Mouse (Mus musculus): Measurements from ENCODE around the gene Pcsk2. TPM values are rescaled to one million over a fixed set of nuclear protein-coding genes. Genes with fewer than 3 reads are reported as not detected.

The Pcsk2 gene
- polyA plus RNA-seq, 1 experiment, result 0.29 TPM

DNA sequence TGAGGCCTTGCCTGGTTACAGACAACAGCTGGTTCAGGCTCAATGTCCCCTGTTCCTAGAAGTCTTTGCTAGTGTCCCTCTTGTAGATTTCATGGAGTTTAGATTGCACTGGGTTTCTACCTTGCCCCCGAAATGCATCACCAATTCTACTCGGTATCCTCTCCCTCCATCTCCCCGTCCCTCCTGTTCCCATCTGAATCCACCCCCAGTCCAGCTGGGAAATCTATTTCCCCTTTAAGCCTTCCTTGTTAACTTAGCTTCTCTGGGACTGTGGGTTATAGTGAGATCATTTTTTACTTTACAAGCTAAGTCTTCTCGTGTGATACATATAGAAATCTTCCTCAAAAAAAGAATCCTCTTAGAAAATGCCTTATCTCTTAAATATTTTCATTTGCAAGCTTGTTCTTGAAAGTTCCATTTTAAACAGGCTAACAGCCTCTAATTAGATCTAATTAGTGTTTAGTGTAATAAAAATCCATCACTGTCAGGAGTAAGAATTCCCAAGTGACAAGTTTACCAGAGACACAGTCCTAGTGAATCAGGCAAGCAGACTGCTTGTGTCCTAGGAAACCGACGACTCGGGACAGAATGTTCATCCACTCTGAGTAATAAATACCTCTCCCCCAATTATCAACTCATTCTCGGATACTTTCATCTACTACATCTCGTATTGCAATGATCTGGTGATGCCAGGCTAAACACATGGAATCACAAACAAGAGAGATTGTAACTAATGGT is 206.3 kb downstream of the Pcsk2 start:
- H3K4me3 ChIP-seq (ENCODE audit: low read depth, low read length), result no peak overlapping the region
- no peaks in the 10 kb centered on the region for H3K4me1 ChIP-seq (ENCODE audit: control insufficient read depth, insufficient read depth, insufficient read length, low read length)
- no peak overlapping the region for H3K27ac ChIP-seq (ENCODE audit: insufficient read depth, low read depth, low read length)
- 42% methylated on average over 9 of the region's 9 CpGs for WGBS
- H3K36me3 ChIP-seq (ENCODE audit: control insufficient read depth, insufficient read depth, low read length), result no peaks in the 10 kb centered on the region
- no peak for TF ChIP-seq CTCF (IDR thresholded peaks at IDR 0.05; ENCODE audit: extremely low read depth, insufficient read length, insufficient replicate concordance, low read depth, low read length)
- TF ChIP-seq POLR2A (IDR thresholded peaks at IDR 0.05; ENCODE audit: low read depth, low read length), result no peak
- H3K27me3 ChIP-seq (ENCODE audit: control insufficient read depth, insufficient read depth, low read length), result no peaks in the 10 kb centered on the region

DNA sequence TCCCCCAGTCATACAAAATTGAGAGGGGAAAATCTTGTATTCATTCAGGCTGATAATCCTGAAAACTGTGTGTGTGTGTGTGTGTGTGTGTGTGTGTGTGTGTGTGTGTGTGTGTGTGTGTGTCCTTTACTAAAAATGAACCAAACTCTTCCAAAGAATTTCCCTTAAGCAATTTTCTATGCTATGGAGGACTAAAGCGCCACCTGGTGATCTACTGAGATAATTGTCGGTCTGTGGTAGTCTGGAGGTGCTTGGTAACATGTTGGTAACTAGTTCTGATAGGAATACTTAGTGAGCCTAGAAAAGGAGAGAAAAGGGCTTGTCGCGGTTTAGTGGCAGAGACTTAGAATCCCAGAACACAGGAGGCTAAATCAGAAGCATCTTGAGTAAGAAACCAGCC is 230.5 kb downstream of the Pcsk2 start:
- 17% methylated on average over 4 of the region's 4 CpGs for WGBS
- TF ChIP-seq POLR2A (IDR thresholded peaks at IDR 0.05; ENCODE audit: low read depth, low read length), result no peak
- no peak for TF ChIP-seq CTCF (IDR thresholded peaks at IDR 0.05; ENCODE audit: extremely low read depth, insufficient read length, insufficient replicate concordance, low read depth, low read length)
- Histone ChIP-seq H3K4me3 (ENCODE audit: low read depth, low read length) (no peak overlapping the region), H3K27me3 (ENCODE audit: control insufficient read depth, insufficient read depth, low read length) (no peaks in the 10 kb centered on the region), H3K27ac (ENCODE audit: insufficient read depth, low read depth, low read length) (no peak overlapping the region), H3K4me1 (ENCODE audit: control insufficient read depth, insufficient read depth, insufficient read length, low read length) (no peaks in the 10 kb centered on the region), H3K36me3 (ENCODE audit: control insufficient read depth, insufficient read depth, low read length) (no peaks in the 10 kb centered on the region)

DNA sequence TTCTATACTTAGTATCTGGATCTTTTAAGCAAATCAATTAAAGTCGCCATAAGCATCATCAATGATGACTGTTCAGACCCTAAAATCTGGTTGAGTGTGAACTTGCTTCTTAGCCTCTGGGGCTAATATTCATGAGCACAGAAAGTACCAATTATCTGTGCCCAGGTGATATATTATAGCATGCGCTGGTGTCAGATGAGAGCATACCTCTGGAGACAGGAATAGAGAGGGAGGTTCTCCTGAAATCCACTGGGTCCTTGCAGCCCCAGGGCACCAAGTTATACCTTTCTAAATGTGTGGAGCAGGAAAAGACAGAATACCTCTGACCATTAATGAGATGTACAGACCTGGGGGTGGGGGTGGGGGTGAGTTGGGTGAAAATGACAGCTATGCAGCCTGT is 234.4 kb downstream of the Pcsk2 start:
- Histone ChIP-seq H3K27me3 (ENCODE audit: control insufficient read depth, insufficient read depth, low read length) (no peaks in the 10 kb centered on the region), H3K4me1 (ENCODE audit: control insufficient read depth, insufficient read depth, insufficient read length, low read length) (no peaks in the 10 kb centered on the region), H3K36me3 (ENCODE audit: control insufficient read depth, insufficient read depth, low read length) (no peaks in the 10 kb centered on the region), H3K27ac (ENCODE audit: insufficient read depth, low read depth, low read length) (no peak overlapping the region), H3K4me3 (ENCODE audit: low read depth, low read length) (no peak overlapping the region)
- 77% methylated on average over 2 of the region's 2 CpGs for WGBS
- TF ChIP-seq POLR2A (IDR thresholded peaks at IDR 0.05; ENCODE audit: low read depth, low read length) (no peak), CTCF (IDR thresholded peaks at IDR 0.05; ENCODE audit: extremely low read depth, insufficient read length, insufficient replicate concordance, low read depth, low read length) (no peak)

DNA sequence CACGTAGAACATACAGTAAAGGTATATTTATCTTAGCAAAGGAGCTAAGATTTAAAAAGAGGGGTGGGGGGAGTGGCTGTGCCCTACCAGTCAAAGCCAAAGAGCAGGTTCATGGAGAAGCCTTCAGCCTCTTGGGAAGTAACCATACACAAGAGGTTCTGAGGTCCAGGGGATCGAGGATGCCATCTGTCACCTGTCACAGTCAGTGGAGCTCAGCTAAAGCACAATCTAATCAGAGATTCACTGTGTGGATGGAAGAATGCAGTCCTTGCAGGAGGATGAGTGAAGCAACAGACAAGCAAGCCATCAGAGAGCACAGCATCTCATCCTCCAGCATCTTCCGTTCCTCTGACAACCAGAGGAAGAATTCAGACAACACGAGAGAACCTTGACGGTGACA is 244.0 kb downstream of the Pcsk2 start:
- no peaks in the 10 kb centered on the region for H3K4me1 ChIP-seq (ENCODE audit: control insufficient read depth, insufficient read depth, insufficient read length, low read length)
- H3K27me3 ChIP-seq (ENCODE audit: control insufficient read depth, insufficient read depth, low read length), result no peaks in the 10 kb centered on the region
- H3K27ac ChIP-seq (ENCODE audit: insufficient read depth, low read depth, low read length), result no peak overlapping the region
- WGBS, result 82% methylated on average over 5 of the region's 5 CpGs
- no peaks in the 10 kb centered on the region for H3K36me3 ChIP-seq (ENCODE audit: control insufficient read depth, insufficient read depth, low read length)
- H3K4me3 ChIP-seq (ENCODE audit: low read depth, low read length), result no peak overlapping the region
- TF ChIP-seq CTCF (IDR thresholded peaks at IDR 0.05; ENCODE audit: extremely low read depth, insufficient read length, insufficient replicate concordance, low read depth, low read length) (no peak), POLR2A (IDR thresholded peaks at IDR 0.05; ENCODE audit: low read depth, low read length) (no peak)

DNA sequence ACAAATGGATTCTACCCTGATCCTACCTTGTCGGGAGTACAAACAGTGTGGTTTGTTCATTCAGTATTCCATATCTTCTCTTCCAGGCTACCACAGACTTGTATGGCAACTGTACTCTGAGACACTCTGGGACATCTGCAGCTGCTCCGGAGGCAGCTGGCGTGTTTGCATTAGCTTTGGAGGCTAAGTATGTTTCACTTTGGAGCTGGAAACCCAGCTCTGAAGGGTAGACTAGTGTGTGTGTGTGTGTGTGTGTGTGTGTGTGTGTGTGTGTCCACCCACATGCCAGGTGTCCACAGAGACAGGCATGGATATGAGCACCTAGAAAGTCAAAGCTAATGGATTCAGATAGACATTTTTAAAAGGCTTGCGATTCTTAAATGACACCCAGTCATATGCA is 249.9 kb downstream of the Pcsk2 start:
- no peaks in the 10 kb centered on the region for H3K27me3 ChIP-seq (ENCODE audit: control insufficient read depth, insufficient read depth, low read length)
- no peaks in the 10 kb centered on the region for H3K36me3 ChIP-seq (ENCODE audit: control insufficient read depth, insufficient read depth, low read length)
- H3K4me3 ChIP-seq (ENCODE audit: low read depth, low read length), result no peak overlapping the region
- no peak for TF ChIP-seq POLR2A (IDR thresholded peaks at IDR 0.05; ENCODE audit: low read depth, low read length)
- H3K4me1 ChIP-seq (ENCODE audit: control insufficient read depth, insufficient read depth, insufficient read length, low read length), result no peaks in the 10 kb centered on the region
- no peak overlapping the region for H3K27ac ChIP-seq (ENCODE audit: insufficient read depth, low read depth, low read length)
- WGBS, result 74% methylated on average over 4 of the region's 4 CpGs

DNA sequence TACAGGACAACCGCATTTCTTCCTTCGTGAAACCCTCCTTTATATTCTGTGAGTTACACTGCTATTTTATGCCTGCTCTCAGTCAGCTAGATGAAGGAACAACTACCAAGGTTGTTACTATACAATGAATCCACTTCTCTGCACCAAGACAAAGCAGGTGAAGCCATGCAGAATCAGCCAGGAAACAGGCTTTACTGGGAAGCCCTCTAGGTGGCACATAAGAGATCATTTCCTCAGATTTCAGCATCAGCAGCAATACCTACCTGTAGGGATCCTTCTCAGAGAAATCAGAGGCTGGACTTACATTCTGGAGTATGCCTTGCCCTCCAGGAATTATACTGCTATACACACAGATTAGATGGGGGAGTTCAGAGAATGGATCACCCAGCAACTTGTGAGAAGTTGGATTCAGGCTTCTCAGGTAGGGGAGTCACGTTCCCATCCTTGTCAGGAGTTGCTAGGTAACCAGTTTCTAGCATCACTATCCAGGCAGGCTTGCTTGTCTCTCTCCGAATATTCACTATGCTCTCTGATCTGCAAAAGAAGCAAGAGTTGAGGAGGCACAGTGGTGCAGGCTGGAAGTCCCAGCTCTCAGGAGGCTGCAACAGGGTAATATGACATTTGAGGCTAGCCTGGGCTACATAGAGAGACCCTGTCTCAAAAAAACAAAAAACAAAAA is 250.5 kb downstream of the Pcsk2 start:
- Histone ChIP-seq H3K4me3 (ENCODE audit: low read depth, low read length) (no peak overlapping the region), H3K36me3 (ENCODE audit: control insufficient read depth, insufficient read depth, low read length) (no peaks in the 10 kb centered on the region), H3K4me1 (ENCODE audit: control insufficient read depth, insufficient read depth, insufficient read length, low read length) (no peaks in the 10 kb centered on the region), H3K27me3 (ENCODE audit: control insufficient read depth, insufficient read depth, low read length) (no peaks in the 10 kb centered on the region), H3K27ac (ENCODE audit: insufficient read depth, low read depth, low read length) (no peak overlapping the region)
- no peak for TF ChIP-seq CTCF (IDR thresholded peaks at IDR 0.05; ENCODE audit: extremely low read depth, insufficient read length, insufficient replicate concordance, low read depth, low read length)
- no peak for TF ChIP-seq POLR2A (IDR thresholded peaks at IDR 0.05; ENCODE audit: low read depth, low read length)
- 61% methylated on average over 4 of the region's 4 CpGs for WGBS

DNA sequence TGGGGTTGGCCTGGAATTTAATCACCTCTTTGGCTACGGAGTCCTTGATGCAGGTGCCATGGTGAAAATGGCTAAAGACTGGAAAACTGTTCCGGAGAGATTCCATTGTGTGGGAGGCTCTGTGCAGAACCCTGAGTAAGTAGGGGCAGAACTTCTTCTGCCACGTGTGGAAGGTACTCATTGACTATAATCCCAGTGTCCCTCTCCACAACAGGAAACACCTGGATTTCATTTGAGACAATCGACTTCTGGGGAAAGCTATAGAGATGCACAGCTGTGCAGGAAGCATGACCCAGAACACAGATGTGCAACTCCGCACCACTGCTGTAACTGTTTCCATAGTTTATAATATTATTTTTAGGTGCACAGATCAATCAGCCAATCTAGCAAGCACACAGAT is 255.1 kb downstream of the Pcsk2 start:
- Histone ChIP-seq H3K27me3 (ENCODE audit: control insufficient read depth, insufficient read depth, low read length) (no peaks in the 10 kb centered on the region), H3K4me1 (ENCODE audit: control insufficient read depth, insufficient read depth, insufficient read length, low read length) (no peaks in the 10 kb centered on the region), H3K27ac (ENCODE audit: insufficient read depth, low read depth, low read length) (no peak overlapping the region), H3K4me3 (ENCODE audit: low read depth, low read length) (no peak overlapping the region), H3K36me3 (ENCODE audit: control insufficient read depth, insufficient read depth, low read length) (no peaks in the 10 kb centered on the region)
- 73% methylated on average over 5 of the region's 5 CpGs for whole genome bisulfite sequencing
- no peak for TF ChIP-seq POLR2A (IDR thresholded peaks at IDR 0.05; ENCODE audit: low read depth, low read length)
- no peak for TF ChIP-seq CTCF (IDR thresholded peaks at IDR 0.05; ENCODE audit: extremely low read depth, insufficient read length, insufficient replicate concordance, low read depth, low read length)

All from small intestine, adult 2 months (tissue).